Mouse (Mus musculus) retina, postnatal 1 day (tissue): ENCODE measurements around the gene Pik3cb.

Source experiments
- DNase-seq: peaks from one replicate; pipeline ENCODE4 v3.0.0-alpha.2; 2012

Gene Pik3cb

GRCm38 (mm10) chr9:99145756-99146155, 5.3 kb upstream of the Pik3cb start:
- no peak for DNase-seq

GRCm38 (mm10) chr9:99144416-99144989, 4.1 kb upstream of the Pik3cb start:
- DNase-seq: no peak

DNA sequence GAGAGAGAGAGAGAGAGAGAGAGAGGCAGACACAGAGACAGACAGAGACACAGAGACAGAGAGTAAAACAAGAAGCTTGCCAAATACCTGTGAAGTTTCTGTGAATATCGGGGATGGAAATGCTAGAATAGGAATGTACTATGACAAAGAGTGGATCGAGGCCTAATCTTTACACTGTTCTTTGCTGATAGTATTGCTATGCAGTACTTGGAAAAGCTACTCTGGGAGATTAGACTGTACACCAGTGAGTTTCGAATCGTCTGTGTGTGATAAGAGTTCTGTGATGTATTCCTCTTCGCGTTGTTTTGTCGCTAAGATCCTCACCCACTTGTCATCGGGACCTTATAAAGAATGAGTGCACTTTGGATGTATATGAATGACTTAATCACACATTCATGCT, 1.2 kb upstream of the Pik3cb start:
- DNase-seq: no peak

DNA sequence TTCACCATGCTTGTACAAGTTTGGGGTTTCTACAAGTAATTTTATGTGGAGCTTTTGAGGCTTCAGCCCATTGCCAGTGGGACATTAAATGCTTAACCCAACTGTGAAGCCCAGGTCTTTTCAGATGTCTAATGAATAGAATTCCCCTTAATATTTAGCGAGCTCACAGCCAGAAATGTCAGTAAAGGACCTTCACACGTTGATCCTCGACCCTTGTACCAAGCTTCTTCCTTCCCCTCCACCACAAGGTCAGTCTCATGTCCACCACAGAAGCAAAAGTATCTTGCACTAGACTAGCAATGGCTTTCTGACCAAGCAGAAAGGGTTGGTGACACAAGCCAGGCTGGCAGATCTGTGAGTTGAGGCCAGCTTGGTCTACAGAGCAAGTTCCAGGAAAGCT, 750 bp upstream of the Pik3cb start:
- no peak for DNase-seq

GRCm38 (mm10) chr9:99139194-99140023, 1.0 kb downstream of the Pik3cb start:
- DNase-seq: peak; percentile 55

DNA sequence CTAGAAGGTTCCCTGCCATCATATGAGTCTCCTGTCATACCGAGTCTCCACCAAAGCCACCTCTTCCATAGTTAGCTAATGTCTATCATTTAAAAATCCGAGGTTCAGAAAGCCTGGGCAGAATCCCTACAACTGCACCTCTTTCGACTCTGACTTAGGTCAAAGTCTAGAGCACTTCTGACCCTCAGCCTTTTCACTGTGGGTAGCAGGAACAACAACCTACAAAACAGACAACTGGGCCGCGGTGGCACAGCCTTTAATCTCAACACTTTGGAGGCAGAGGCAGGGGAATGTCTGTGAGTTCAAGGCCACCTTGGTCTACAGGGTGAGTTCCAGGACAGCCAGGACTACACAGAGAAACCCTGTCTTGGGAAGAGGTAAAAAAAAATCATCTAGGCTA, 3.1 kb downstream of the Pik3cb start:
- no peak for DNase-seq

DNA sequence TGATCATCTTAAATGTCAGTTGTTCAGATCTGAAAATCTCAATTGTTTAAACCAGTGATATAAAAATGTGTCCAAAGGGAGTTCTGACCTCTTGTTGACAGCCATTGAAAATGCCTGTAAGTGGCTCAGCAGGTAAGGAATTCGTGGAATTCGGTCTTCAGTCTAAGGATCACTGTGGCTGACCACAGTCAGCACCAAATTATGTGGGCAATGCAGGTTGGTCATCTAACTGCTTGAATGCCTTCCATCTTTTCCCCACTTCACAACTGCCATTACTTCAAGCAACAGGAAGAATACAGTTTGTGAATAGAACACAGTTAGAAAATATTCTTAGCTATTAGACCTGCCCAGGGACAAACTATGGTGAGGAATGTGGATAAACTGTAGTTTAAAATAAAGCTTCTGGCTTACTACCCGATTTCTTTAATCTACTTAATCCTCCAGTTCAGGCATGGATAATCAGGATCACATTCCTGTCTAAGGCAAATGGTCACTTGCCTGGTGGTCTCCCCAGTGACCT, 8.4 kb downstream of the Pik3cb start:
- DNase-seq: no peak

GRCm38 (mm10) chr9:99131119-99131518, 9.3 kb downstream of the Pik3cb start:
- no peak for DNase-seq

DNA sequence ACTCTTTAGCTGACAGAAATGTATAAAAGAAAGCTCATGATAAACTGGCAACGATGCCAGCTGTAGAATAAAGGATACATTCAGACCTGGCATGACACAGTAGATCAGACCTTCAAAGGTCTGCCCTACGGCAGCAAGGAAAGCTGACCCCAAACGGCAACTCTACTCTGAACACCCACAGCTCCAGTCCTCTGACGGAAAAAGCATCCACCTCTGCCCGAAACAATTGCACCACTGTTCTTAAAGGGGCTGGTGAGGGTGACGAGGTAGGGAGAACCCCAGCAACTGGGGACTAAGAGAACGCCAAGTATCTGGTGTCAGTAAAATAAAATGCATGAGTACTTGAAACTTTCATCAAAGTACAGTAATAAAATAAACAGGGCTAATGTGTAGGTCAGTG, 12.8 kb downstream of the Pik3cb start:
- no peak for DNase-seq

- no peak for DNase-seq
Observed at GRCm38 (mm10) chr9:99122749-99123148, 17.7 kb downstream of the Pik3cb start.

- DNase-seq: no peak
Observed at GRCm38 (mm10) chr9:99112409-99112808, 28.0 kb downstream of the Pik3cb start.

DNA sequence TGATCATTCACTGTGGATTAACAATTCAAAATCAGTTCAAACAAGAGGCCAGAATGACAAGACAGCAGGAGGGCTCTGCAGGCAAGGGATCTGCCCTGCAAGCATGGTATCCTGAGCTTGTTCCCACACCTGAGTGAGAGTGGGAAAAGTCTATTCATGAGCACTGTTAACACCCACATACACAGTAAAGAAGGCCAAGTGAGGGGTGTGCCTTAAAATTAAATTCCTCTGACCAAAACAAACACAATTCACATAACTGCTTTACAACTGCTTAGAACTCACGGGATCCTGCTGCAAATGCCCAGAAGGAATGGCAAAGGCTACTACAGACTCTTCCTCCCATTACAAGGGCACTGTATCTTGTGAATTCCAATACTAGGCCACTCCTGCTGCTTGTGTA, 29.3 kb downstream of the Pik3cb start:
- DNase-seq: no peak

- no peak for DNase-seq
Observed at GRCm38 (mm10) chr9:99110213-99110612, 30.2 kb downstream of the Pik3cb start.

GRCm38 (mm10) chr9:99109585-99109984, 30.8 kb downstream of the Pik3cb start:
- DNase-seq: no peak

GRCm38 (mm10) chr9:99104449-99104848, 36.0 kb downstream of the Pik3cb start:
- no peak for DNase-seq

- no peak for DNase-seq
Observed at GRCm38 (mm10) chr9:99103865-99104264, 36.6 kb downstream of the Pik3cb start.

- peak; percentile 52 for DNase-seq
Observed at GRCm38 (mm10) chr9:99098482-99099129, 41.8 kb downstream of the Pik3cb start.

- DNase-seq: no peak
Observed at GRCm38 (mm10) chr9:99097668-99098067, 42.8 kb downstream of the Pik3cb start.

DNA sequence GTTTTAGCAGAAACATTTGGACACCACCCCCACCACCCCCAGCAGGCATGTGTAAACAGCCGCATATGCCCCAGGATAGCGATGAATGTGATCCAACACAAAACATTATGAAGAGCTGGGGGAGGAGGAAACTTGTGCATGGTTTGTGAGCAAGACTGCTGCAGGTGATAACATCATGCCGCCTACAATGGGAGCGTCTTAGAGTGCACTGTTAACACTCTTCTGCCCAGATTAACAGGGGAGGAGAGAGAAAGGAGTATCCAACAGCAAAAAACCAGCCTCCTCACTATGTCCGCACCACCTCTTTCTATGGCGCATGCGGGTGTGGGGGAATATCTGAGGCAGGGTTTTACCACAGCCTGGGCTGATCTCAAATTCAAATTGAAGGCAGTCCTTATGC, 45.2 kb downstream of the Pik3cb start:
- no peak for DNase-seq

- DNase-seq: no peak
Observed at GRCm38 (mm10) chr9:99090546-99090945, 49.9 kb downstream of the Pik3cb start.

DNA sequence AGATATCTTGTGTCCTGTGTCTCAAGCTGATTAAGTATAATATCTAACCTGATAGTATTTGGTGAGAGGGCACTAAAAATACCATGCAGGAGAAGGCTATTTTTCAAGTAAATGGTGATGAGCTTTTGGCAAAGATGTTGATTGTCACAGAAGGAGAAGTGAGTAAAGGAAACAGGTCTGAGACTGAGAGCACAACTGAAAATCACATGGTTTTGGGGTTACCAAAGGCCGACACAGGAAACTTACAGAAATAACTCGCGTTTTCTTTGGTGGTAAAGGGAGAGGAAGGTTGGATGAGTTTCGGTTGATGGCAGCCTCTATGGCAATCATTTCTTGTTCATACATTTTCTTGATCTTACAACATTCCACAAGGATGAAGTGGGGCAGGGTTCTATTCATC, 50.5 kb downstream of the Pik3cb start:
- DNase-seq: no peak

DNA sequence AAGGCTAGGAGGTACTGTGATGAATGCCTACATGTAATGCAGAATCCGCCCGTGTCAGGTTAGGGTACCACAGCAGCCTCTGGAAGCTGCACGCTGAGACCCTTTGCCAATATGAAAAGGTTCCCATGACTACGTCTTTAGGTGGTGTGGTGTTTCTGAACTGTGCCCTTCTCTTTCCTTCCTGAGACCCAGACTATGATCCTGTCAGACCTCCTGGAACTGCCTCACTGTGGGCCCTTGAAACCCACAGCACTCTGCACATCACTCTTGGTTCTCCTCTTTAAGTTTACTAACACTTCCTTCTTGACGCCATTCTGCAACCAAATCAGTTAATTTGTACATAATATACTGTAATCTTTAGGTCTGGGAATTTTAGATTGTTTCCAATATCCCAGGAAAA, 58.7 kb downstream of the Pik3cb start:
- DNase-seq: no peak

- DNase-seq: no peak
Observed at GRCm38 (mm10) chr9:99081308-99081707, 59.1 kb downstream of the Pik3cb start.

- no peak for DNase-seq
Observed at GRCm38 (mm10) chr9:99080657-99081056, 59.8 kb downstream of the Pik3cb start.
